Mouse (Mus musculus) effector memory CD4-positive, alpha-beta T cell, adult 7 months (primary cell): ENCODE measurements around the gene Stub1. TPM values are rescaled to one million over a fixed set of nuclear protein-coding genes. Genes with fewer than 3 reads are reported as not detected.

ENCODE experiments used
- polyA plus RNA-seq: library from polyadenylated mRNA; unstranded; fragments of 100-300 nt; shearing (Covaris generic); gene quantifications from one replicate; pipeline ENCODE4 v1.2.1, GENCODE M21; 2017

Gene Stub1
- polyA plus RNA-seq = 132 TPM

GRCm38 (mm10) chr17:25833291-25833663 is at the start of gene Stub1:
TSS of gene Stub1 (minus strand) at chr17:25833404.

DNA sequence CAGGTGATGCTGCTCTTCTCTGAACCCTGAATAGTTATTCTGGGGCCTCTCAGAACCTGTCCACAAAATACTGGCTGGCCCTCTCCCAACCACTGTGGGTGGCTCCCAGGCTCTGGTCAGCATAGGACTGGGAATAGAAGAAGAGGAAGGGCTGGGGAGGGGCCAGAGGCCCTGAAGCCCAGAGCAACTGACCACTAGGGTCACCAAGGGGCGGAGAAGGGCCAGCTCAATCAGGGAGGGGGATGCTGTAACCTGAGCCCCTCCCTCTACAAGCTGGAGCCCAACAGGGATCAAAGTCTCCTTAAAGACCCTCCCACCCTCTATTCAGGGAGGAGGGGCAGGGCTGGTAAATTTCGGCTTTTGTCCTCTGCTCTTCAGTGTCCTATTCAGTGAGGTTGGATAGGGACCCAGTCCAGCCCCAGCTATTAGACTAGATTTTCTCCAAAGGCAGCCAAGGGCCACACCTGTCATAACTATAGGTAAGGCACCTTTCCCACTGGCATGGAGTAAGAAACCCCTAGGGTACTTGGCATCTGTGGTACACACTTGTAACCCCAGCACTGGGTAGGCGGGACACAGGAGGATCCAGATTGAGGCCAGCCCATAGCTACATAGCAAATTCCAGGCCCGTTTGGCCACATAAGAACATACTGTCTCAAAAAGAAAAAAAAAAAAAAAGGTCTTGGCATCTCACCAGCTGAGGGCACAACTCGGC is 47.1 kb upstream of the Stub1 start, which contains the start of gene Wfikkn1:
Gene Wfikkn1 (minus strand): TSS at position 663 of the 715 bp plus-strand sequence.

GRCm38 (mm10) chr17:25874721-25875170 is 41.5 kb upstream of the Stub1 start, which contains the start of gene Mettl26:
TSS of gene Mettl26 (plus strand) at chr17:25875074.

DNA sequence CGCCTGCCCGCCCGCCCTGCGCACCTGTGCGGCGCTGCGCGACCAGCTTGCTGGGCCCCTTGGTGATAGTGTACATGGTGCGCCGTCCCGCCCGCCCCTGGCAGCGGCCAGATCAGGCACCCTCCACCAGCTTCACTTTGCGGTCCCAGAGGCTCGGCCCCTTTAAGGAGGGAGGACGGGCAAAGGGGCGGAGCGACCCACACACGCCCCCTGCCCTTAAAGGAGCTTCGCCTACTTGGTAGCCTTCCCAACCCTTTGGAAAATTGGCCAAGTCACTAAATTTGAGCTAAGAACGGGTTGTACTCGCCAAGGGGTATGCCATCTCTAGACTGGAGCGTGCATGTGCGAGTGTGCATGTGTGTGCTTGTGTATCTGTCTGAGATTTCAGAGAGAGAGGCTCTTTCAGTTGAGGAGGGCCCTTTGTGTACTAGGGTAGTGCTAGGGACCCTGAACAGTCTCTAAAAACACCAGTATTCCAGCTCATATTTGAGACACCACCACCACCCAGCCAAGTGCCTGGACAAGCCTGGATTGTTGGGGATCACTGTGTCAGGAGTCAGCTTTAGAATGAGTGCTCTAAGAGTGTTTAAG is 35.5 kb upstream of the Stub1 start, which contains the start of gene Mcrip2:
Gene Mcrip2 (minus strand): TSS at position 164 of the 591 bp plus-strand sequence.

DNA sequence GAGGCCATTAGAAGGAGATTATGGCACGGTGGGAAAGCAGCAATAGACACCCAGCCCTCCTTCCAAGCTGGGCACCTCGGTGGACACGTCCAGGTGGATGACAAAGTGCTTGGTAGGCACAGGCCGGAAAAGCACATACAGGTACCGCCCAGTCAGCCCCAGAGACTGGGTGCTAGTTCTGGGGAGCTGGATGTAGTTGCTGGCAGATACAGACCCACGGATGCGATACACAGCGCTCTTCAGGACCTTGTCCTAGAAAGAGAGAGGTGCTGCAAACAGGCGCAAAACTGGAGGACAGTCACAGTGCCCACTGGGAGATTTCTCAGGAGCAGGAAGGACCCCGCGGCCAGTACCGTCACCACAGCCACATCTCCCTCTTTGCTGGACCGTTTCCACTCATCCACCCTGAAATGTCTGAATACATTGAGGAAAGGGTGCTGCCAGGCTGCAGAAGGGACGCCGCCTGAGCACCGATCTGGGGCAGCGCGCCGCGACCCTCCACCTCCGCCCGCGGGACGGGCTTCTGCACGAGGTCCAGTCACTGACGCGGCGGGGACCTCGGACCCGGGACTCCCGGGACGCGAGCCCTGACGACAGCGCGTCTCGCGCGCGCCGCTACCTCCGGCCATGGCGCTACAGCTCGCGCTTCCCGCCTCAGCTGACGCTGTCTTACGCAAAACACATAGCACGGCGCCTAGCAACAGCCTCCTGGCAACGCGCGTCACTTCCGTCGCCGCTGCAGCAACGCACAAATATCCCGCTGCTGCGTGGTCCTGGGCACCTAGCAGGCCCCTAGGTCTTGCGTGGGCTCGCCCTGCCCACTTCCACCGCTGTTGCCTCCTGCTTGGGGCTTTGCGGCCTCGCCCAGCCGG is 27.9 kb upstream of the Stub1 start, which contains the start of gene Wdr90:
Gene Wdr90 (minus strand): TSS at position 670 of the 872 bp plus-strand sequence.

GRCm38 (mm10) chr17:25844396-25844901 is 11.2 kb upstream of the Stub1 start, which contains the start of gene Rhot2:
TSS of gene Rhot2 (minus strand) at chr17:25844851.

GRCm38 (mm10) chr17:25841117-25841880 is 8.1 kb upstream of the Stub1 start, which contains the start of gene Gm20683:
TSS of gene Gm20683 (minus strand) at chr17:25841763.

GRCm38 (mm10) chr17:25837076-25837410 is 3.8 kb upstream of the Stub1 start, which contains the start of gene Rhbdl1:
TSS of gene Rhbdl1 (minus strand) at chr17:25837295.

DNA sequence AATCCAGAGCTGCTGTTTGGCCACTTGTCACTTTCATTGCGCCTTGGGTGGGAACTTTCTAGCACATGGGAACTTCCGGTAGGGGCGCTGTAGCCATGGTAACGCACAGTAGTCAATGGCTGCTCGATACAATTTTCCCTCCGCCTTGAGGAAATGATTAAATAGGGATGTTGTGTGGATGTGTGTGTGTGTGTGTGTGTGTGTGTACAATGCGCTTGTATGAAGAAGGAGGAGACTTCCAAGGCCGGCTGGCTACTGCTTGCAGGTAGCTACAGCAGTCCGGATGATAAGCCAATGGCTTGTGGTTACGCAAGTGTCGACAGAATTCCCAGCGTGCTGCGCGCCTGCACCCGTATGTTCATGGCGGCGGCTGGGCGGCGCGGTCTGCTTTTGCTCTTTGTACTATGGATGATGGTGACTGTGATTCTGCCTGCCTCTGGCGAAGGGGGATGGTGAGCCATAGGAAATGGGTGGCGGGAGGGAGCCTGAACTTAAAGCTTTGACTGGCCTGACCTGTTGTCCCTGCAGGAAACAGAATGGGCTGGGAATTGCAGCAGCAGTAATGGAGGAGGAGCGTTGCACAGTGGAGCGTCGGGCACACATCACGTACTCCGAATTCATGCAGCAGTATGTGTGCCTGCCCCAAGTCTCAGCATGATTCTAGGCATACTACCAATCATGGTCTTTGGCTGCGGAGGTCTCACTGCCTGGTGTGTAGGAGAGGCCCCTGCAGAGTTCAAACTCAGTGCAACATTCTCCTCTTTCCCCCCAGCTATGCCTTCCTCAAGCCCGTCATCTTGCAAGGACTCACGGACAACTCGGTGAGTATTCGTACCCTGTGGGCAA is 4.3 kb downstream of the Stub1 start, which contains the start of gene Jmjd8:
Gene Jmjd8 (plus strand): TSS at position 156 of the 846 bp plus-strand sequence.

GRCm38 (mm10) chr17:25823452-25823851 is 9.8 kb downstream of the Stub1 start, which contains the start of gene Wdr24:
TSS of gene Wdr24 (plus strand) at chr17:25823627.

GRCm38 (mm10) chr17:25808789-25809605 is 24.2 kb downstream of the Stub1 start, which contains the start of gene Fbxl16:
TSS of gene Fbxl16 (plus strand) at chr17:25809085.

GRCm38 (mm10) chr17:25796951-25797369 is 36.2 kb downstream of the Stub1 start, which contains the start of gene Metrn:
TSS of gene Metrn (minus strand) at chr17:25797136.

DNA sequence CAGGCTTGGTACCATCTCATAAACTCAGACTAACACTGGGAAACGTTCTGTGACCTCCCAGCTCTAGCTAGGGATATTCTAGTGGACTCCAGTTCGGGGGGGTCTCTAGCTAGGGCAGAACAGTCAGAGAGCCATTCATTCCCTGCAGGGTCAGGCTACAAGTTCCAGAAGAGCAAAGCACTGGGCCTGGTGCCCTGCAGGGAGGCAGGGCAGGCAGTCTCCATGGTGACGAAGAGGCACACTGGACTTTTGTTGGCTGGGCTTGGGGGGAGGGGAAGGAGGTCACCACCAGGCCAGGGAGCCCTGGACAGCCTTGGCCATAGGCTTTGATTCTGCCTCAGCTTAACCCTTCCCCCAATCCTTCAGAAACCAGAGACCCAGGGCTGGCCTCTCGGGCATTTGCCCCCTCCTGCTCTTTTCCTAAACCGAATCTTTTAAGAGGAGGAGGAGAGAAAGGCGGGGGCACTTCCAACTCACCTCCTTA is 37.6 kb downstream of the Stub1 start, which contains the start of gene AC134908.4:
Gene AC134908.4 (minus strand): TSS at position 51 of the 484 bp plus-strand sequence.

GRCm38 (mm10) chr17:25792615-25793014 is 40.6 kb downstream of the Stub1 start, which contains the start of gene Fam173a:
TSS of gene Fam173a (minus strand) at chr17:25792901.

DNA sequence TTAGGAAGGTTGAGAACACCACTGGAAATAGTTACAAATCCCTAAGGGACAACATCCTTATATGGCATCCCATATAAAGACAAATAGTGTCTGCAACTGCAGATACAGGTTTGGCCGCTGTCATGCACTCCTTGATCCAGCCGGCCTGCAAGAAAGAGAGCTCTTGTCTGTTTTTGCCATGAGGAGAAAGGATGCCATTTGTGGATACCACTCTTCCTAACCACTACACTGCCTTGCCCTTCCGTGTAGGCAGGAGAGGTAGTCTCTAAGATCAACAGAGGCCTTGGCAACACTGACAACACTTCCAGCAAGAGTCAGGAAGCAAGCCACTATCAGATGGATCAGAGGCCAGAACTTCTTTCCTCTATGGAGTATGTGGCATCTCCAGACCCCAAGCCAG is 46.9 kb downstream of the Stub1 start, which contains the start of gene Ccdc78:
Gene Ccdc78 (plus strand): TSS at position 301 of the 400 bp plus-strand sequence.

GRCm38 (mm10) chr17:25785281-25785745 is 47.9 kb downstream of the Stub1 start, which contains the start of gene Haghl:
TSS of gene Haghl (minus strand) at chr17:25785673.

